Mouse (Mus musculus): Measurements from ENCODE around the gene Ywhah.

Ywhah gene

DNA sequence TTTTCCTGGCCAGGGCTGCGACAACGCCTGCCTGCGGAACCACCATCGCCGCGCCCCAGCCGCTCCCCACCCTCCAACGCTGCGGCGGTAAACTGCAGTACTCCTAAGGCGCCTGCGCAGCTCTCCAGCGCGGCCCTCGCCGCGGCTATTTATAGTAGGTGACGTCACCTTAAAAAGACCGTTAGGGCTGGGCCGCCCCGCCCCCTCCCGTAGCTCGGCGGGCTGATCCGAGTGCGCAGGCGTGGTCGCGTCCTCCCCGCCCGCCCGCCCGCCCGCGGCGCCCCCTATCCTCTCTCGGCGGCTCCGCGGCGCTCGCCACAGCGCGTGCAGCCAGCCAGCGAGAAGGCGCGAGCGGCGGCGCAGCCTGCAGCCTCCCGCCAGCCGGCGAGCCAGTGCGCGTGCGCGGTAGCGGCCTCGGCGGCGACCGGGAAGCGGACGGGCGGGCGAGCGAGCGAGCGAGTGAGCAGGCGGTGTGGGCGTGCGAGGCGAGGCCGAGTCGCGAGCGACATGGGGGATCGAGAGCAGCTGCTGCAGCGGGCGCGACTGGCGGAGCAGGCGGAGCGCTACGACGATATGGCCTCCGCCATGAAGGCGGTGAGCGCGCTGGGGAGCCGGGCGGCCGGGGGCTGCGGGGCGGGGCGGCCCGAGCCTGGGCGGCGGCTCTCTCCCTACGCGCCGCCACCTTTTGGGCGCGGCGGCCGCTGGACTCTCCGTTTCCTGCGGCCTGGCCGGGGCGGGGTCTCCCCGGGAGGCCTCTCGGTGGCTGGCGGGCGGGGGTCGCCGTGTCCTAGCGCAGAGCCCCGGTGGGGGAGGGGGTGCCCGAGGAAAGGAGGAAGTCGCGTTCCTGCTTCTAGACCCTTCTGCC, at the start of gene Ywhah:
Gene Ywhah, plus strand, starts transcription at position 256 of the 865 bp plus-strand sequence.
- peak; percentile 99 for DNase-seq (ENCODE audit: low read depth)

DNA sequence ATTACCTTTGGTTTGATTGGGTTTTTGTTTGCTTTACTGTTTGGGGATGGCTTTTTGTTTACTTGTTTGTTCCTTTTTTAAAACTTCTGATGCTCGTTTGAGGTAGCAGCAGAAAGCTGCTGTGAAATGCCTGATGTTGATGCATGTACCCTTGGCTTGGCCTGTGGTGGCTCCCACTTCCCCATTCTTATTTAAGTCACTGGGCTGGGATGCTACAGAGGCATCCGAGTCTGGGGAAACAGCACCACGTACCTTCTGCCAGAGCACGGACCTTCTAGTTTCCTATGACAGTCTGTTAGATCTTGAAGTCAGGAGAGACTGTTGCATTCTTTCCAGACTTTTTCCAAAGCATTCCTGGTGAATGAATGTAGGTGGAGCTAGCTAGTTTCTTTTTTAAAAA, 42.1 kb upstream of the Ywhah start:
- DNase-seq (ENCODE audit: low read depth): no peak

DNA sequence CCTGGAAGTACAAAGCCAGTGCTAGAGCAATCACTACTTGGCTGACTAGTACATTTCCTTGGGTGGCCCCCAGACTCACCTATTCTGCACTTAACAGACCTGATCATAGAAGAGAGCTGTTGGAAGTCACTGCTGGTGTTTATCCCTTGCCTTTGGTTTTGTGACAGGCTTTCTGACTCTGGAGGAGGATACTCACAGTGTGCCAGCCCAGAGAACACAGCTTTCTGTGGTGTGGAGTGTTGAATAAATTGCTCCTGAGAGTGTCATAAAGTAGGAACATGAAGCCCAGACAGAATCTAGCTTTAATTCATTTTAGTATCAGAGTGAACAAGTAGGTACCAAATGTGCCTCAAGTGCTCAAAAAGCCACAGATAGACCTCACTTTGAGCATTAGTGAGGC, 41.4 kb upstream of the Ywhah start:
- no peak for DNase-seq (ENCODE audit: low read depth)

DNA sequence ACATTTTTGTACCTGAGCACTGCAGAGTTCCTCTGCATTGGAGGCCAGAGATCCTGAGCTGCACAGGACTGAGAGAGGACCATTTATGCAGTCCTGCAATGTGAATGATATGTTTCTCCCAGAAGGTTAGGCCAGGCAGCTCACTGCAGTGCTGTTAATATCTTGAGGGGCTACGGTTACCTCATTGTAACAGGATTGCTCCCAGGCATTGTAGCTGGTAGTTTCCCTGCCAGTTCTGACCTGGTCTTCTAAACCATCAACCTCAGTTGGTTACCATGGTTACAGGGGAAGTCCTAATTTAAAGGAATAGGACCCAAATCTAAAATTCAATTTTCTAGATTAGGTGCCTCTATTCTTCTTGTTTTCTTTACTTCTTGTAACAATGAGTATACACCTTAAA, 33.2 kb upstream of the Ywhah start:
- no peak for DNase-seq (ENCODE audit: low read depth)

DNA sequence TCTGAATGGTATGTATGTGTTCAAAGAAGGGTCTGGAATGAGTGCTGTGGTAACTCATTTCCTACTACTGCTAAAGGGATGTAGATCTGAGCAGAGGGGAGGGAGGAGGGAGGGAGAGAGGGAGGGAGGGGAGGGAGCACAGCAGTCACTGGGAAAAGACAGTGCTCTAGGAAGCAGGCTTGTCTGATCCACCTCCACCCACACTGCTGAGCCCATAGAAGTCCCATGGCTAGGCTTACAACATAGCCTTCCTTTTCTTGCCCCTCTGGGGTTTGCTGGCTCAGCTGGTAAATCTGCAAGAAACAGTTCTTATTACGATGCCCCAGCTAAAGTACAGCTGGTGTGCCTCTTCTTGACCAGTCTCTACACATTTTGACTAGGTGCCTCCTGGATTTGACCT, 30.7 kb upstream of the Ywhah start:
- no peak for DNase-seq (ENCODE audit: low read depth)

DNA sequence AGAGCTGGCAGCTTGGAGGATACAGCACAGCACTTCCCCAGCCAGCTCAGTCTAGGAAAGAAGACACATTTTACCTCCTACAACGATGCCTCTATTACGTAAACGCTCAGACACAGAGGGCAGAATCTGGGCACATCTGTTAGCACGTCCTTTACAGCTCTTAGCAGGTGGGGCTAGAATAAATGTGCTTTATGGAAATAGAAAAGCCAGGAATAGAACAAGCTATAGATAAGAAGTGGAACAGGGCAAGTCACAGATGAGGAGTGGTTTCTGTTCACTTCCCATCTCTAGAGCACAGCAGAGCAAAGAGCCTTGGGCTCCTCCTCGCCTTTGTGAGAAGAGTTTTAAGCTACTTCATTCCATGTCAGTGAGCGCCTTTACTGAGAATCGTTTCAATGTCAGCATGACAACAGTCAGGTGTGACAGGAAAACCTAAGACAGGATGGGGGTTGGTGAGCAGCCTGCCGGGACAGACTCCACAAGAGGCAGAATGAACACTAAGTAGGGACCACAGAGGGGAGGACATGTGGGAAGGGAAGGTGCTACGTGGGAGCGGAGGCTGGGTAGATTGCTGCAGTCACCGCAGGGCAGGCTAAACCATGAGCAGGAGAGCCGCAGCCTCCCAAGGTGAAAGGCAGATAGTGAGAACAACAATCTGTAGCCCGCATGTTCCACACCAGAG, 28.5 kb upstream of the Ywhah start:
- no peak for DNase-seq (ENCODE audit: low read depth)

DNA sequence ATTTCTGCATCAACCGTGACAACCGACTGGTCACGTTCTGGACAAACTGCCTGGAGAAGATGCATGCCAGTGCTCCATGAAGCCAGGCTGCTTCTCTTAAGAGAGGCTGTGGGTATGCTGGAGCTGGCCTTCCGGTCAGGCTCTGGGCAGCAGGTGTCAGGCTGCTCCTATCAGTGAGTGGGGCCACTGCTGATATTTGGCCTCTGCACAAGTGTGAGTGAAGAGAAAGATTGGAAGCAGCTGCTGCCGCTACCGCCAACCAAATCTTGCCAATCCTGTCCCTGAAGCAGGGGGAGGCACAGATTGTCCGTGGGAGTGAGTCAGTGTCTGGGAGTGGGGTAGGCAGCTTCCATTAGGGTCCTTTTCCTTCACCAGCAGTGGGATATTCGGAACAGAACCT, 27.5 kb upstream of the Ywhah start:
- DNase-seq (ENCODE audit: low read depth): no peak

DNA sequence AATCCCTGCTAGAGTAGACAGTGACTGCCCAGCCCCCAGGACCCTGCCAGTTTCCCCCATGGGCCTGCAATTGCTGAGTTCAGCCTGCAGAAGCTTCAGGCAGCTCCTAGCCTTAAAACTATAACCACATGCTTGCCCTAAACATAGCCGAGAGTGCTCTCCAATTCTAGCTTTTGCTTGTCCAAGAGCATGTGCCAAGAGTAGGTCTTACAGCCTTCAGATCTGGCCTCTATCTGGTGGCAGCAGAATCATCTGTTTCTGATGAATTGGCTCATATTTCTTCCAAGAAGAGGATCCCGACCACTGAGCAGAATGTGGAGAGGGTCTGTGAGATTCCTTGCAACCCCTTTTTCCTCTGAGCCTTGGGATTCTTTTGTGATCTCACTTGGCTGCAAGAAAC, 24.1 kb upstream of the Ywhah start:
- no peak for DNase-seq (ENCODE audit: low read depth)

DNA sequence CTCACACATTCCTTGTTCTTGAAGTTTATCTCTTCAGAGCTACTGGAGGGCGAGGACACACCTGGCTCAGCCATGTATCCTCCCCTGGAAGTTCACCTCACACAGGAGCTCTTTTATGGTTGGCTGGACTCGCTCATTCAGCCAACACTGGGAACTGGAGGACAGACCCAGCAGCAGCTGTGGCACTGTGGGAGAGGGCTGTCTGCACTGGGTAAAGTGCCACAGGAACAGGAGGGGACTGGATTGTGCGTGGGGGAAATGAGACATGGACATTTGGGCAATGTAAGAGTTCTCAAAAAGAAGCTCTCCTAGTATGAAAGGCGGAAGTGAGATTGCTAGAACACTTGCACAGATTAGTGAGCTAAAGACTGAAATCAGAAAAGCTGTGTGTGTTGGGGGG, 22.9 kb upstream of the Ywhah start:
- DNase-seq (ENCODE audit: low read depth): no peak

DNA sequence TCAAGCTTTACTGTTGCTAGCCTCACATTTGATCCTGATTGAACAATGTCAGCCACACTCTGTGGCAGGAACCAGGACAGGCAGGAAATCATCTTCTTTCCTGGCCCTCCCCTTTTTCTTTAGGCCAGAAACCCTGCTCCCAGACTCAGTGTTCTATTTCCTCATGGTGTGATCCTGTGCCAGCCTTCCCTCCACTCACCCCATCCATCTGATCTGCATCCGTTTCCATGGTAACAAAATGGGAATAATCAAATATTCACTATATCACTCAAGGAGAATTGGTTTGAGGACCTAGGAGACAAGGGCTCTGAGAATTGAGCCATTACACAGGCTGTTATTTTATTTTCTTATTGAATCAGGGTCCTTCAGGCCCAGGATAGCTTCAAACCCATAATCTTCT, 22.1 kb upstream of the Ywhah start:
- no peak for DNase-seq (ENCODE audit: low read depth)

DNA sequence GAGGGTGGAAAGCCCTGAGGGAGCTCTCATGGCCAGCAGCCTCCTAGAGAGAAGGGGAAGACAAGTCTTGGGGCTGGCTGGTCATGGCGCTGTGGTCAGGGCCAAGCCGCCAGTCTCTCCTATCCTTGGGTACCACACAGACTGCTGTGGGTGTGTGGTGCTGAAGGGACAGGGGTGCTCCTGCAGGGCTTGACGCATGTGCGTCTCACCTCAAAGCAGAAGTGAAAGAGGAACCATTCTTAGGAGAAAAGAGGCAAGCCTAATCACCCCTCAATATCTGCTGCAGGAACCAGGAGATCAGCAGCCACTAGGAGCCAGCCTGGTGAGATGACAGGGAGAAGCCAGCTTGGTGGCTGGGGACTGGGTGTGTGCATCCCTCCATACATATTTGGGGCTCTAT, 20.9 kb upstream of the Ywhah start:
- DNase-seq (ENCODE audit: low read depth): peak; percentile 10

DNA sequence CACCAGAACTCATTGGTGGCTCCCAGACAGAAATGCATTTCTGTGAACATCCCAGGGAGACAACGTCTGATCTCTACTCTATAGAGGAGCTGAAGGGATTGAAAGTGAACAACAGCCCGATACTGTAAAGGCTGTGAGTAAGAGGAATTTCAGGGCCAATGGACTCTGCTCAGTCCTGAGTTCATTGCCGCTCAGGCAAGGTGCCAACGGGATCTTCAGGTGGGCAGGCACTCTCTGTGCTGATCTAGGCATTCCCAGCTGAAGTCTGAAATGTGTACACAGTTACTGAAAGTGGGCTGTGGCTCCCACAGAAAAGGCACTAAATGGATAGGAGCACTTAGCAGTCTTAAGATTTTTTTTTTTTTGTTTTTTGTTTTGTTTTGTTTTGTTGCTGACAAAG, 19.8 kb upstream of the Ywhah start:
- DNase-seq (ENCODE audit: low read depth): no peak

DNA sequence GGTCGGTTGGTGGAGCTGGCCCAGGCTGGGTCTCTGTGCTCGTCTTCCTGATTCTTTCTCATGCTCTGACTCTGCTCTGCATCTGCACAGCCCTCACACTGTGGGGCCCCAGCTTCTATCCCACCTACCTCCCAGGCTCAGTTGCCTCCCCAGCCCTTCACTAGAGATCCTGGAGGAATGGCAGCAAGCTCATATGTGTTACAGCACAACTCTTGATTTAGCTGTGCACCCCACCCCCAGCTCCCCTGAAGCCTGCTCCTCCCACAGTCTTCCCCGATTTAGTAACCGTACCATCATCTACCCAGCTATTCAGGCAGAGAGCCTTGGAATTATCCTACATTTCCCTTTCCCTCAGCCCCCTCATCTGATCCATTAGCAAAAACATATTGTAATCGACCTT, 17.5 kb upstream of the Ywhah start:
- no peak for DNase-seq (ENCODE audit: low read depth)

DNA sequence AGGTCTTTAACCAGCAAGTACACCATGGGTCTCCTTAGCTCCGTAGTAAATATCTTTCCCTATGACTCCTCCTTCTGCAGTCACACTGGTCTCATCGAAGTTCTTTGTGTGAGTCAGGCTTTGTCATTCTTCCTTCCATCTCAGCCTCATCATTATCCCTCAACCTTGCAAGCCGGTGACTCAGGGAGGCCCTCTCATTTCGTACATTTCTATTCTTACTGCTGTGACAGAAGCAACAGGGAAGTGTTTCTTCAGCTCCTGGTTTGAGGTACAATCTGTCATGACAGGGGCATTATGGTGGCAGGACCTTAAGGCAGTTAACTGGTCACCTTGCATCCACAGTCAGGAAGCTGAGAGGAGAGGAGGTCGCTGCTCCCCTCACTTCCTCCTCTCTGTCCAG, 15.8 kb upstream of the Ywhah start:
- DNase-seq (ENCODE audit: low read depth): no peak

DNA sequence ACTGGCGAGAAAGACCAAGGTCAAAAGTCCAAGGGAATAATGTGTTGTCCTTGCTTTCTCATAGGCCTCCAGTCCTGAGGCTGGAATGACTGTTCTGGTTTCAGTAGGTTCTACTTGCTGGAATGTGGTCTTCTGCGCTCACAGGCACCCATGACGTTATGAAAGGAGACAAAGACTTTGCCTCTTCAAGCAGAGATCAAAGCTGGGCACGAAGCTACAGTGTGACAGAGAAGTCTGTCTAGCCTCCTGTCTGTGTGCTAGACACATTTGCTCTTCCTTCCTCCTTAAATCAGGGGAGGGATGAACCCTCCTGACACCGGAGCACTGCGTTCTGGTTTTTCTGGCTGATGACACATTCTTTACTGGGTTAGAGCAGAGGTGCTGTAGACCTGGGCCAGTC, 15.1 kb upstream of the Ywhah start:
- no peak for DNase-seq (ENCODE audit: low read depth)

DNA sequence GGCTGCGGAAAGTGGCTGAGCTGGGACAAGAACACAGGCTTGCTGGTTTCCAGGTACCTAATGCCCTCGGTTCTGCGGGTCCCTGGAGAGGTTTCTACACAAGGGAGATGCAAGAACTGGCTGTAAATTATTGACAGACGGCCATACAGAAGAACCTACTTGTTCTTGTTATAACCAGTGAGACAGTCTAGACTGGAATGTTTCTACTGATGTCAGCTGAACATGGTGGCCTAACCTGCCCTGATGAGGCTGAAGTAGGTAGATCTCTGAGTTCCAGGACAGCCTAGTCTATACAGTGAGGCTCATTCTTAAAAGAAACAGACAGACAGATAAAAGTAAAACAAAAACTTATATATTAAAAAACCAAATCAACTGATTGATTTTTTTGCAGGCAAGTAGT, 14.5 kb upstream of the Ywhah start:
- DNase-seq (ENCODE audit: low read depth): no peak

DNA sequence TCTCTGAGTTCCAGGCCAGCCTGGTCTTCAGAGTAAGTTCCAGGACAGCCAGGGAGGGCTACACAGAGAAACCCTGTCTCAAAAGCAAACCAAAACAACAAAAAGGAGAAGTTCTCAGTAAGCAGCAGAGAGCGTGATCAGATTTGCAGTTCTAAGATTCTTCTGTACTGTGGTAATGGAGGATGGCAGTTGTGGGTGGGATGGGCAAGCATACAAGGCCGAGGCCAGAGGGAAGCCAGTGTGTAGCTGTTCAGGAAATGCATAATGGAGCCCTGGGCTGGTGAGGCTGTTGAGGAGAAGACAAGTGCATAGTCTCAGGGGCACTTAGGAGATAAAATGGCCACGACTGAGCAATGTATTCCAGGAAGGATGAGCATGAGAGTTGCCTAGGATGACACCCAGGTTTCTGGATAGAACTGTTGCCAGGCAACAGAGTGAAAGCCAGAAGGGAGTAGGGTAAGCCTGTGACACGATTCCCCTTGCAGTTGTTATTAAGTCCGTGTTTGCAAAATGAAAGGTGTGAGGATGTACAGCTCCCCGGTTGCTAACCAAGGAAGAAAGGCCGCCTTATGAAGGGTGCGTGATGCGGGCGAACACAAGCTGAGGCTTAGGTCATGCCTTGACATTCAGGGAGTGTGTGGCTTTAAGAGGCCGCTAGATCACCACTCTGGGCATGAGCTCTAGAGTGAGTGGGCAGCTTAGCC, 13.0 kb upstream of the Ywhah start:
- no peak for DNase-seq (ENCODE audit: low read depth)

DNA sequence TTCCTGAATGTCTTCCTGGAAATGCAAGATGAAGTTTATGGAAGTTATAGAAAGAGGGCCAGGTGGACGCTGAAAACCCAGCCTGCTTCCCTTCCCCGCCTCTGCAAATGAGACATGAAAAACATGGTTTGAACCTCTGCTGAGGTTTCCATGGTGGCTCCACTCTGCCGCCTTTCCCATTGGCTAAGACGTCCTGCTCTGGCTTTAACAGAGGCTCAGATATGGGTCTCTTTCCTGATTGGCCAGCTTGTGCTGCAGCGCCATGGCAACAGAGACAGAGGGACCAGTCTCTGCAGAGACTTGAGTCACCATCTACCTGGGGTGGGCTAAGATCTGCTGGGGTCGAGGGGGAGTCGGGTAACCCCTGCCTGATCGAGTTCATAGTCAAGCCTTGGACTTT, 11.9 kb upstream of the Ywhah start:
- no peak for DNase-seq (ENCODE audit: low read depth)

DNA sequence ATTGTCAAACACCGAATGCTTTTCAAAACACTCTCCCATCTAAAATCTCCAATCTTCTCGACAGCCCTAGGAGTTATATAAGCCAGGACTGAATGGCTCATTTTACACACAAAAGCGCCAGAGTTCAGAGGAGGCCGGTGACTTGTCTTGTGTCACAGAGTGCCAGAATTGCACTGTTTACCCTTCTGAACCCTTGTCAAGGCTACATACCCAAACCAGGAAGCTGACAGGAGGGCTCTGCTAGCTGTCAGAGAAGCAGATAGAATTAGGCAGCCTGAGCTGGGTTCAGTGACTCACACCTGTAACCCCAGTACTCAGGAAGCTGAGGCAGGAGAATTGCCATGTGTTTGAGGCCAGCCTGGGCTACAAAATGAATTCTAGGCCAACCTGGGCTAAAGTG, 11.2 kb upstream of the Ywhah start:
- DNase-seq (ENCODE audit: low read depth): no peak

DNA sequence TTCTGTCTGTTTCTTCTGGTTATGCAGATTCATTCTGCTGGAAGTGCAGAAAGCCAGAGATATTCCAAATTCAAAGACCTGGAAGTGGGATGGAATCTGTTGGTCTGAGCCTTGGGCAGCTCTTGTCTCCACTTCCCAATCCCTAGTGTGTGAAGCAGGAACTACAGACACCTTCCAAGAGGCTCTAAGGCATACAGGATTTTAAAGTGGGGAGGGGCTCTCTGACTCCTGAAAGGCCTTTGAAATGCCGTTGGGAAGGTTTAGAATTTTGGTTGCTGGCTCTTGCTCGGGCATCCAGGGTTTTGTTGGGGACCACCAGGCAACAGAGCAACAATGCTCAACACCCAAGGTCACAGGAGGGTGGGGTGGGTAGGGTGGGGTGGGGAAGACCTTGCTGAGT, 9.3 kb upstream of the Ywhah start:
- DNase-seq (ENCODE audit: low read depth): no peak

DNA sequence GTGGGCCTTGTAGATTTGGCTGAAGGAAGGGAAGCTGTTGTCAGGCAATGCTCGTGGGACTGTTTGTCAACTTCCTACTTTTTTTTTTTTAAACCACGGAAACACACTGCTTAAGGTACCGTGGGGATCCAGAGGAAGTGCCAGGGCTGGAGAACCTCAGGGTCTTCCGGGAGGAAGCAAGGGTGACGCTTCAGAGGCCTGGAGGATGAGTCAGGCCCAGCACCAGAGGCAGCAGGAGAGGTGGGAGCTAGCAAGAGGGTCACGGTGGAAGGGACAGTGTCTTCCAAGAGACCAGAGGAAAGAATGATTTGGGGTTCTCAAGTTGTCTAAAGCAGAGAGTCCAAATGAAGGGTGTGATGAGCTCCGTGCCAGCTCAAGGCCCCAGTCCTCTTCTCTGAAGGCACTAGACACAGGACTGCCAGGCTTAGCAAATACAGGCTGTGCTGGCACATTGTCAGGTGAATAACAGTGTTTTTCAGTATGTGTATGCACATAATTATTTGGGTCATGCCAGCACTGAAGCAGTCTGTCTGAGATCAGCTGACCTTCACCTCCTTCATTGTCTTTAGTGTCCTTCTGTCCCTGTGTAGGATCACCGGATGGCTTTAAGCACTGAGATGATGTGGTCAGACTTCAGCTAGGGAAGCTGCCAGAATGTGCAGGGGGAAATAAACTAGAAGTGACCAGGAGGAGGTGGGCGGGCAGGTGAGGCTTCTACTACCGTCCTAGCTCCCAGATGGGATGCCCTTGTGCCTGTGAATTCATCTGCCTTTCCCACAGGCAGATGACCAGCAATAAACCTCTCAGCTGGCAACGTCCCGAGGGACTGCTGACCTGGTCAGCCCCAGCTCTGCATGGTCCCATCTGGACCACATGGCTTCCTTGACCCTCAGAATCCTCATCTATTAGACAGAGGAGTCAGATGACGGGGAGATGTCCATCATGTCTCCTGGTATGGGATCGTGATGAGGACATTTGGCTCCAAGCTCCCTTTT, 8.5 kb upstream of the Ywhah start:
- DNase-seq (ENCODE audit: low read depth): no peak

Measured in induced T-regulatory cell, adult 2 months (primary cell).